Mouse (Mus musculus) forebrain, embryonic 11.5 days (tissue): ENCODE results near the gene Dmbx1. TPM values are rescaled to one million over a fixed set of nuclear protein-coding genes. Genes with fewer than 3 reads are reported as not detected.

ENCODE experiments used
- ATAC-seq: fragments of 200-750 bp; cut with Nextera tagmentation; replicated peaks from 2 replicates; pipeline ENCODE4 v1.8.0; 2017; ENCODE audit warnings: moderate TSS enrichment; ENCODE audit not compliant: low FRiP score
- DNase-seq: peaks from one replicate; pipeline ENCODE4 v3.0.0-alpha.2; 2017; ENCODE audit warnings: low spot score
- H3K27ac ChIP-seq: fragments of 300-500 bp; sonication (generic); 2 replicates; pipeline ENCODE4 v1.5.1; 2014; ENCODE audit warnings: low read depth, low read length
- H3K27me3 ChIP-seq: fragments of 300-500 bp; sonication (generic); 2 replicates; pipeline ENCODE4 v1.6.1; 2014; ENCODE audit warnings: mild to moderate bottlenecking, low read length, mixed read lengths; ENCODE audit not compliant: control insufficient read depth, insufficient read depth
- H3K36me3 ChIP-seq: fragments of 300-500 bp; sonication (generic); 2 replicates; pipeline ENCODE4 v1.6.1; 2014; ENCODE audit warnings: mild to moderate bottlenecking, low read length, moderate library complexity, mixed read lengths; ENCODE audit not compliant: control insufficient read depth, insufficient read depth
- H3K4me1 ChIP-seq: fragments of 300-500 bp; sonication (generic); replicated peaks from 2 replicates; pipeline ENCODE4 v1.6.1; 2014; ENCODE audit warnings: low read length, mixed read lengths; ENCODE audit not compliant: control insufficient read depth, insufficient read depth
- H3K4me2 ChIP-seq: fragments of 300-500 bp; sonication (generic); 2 replicates; pipeline ENCODE4 v1.6.1; 2014; ENCODE audit warnings: low read depth, mild to moderate bottlenecking, low read length, moderate library complexity, mixed read lengths; ENCODE audit not compliant: severe bottlenecking
- H3K4me3 ChIP-seq: fragments of 300-500 bp; sonication (generic); 2 replicates; pipeline ENCODE4 v1.5.1; 2014; ENCODE audit warnings: low read depth, low read length
- H3K9ac ChIP-seq: fragments of 300-500 bp; sonication (generic); 2 replicates; pipeline ENCODE4 v1.6.1; 2014; ENCODE audit warnings: low read length
- H3K9me3 ChIP-seq: fragments of 300-500 bp; sonication (generic); 2 replicates; pipeline ENCODE4 v1.6.1; 2016; ENCODE audit warnings: low read length, mixed read lengths; ENCODE audit not compliant: control insufficient read depth
- WGBS: fragments of 180-500 bp; shearing (Covaris S2); extraction: QIAGEN DNeasy Blood & Tissue Kit; methylation state at CpG from one replicate; pipeline ENCODE4 v1.1.7; 2014; 5-methylcytosine and 5-hydroxymethylcytosine counted together
- polyA plus RNA-seq: library from polyadenylated mRNA; unstranded; fragments of >200 nt; fragmentation: Nextera tagmentation; extraction: Ambion mirVana; gene quantifications from 2 replicates; pipeline ENCODE4 v1.2.1, GENCODE M21; 2014

Dmbx1 gene
- polyA plus RNA-seq, 1 experiment from 2014 or later: 0.35 TPM

DNA sequence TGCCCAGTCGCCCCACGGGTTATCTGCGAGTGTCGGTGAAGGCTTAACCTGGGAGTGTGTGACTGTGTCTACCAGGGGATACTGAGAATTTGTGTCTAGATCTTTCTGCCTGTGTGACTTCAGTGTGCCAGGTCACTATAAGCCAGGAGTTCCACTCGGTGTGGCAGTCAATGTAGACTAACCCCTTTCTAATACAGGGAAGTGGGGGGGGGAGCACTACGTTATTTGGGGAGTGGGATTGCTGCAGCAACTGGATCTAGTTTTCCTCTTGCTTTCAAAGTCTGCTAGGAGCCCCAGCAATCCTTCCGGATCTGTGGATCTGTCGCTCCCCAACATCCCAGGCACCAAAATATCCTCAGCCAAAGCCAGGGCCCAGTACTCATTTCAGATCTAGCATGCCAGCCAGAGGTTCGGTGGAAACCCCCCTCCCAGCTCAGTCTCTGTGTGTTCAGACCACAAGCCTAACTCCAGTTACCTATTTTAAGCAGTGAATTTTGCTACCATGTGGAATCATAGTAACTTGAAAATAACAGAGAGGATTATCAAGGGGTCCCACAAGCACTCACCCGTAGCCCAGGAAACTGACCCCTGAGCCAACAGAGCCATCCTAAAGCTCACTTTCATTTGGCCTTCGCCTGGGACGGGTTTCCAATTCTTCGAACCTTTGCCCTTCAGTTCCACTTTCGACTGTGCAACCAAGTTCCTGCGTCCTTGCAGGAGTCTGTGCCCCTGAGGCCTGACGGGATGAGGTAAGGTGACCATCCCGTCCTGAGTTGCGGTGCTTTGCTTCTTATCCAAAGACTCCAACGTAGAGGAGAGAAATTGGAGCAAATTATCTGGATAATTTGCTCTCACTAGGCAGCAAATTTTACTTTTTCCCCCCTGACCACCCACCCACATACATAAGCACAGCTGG is 2.4 kb downstream of the Dmbx1 start:
- 2% methylated on average over 19 of the region's 19 CpGs for WGBS

DNA sequence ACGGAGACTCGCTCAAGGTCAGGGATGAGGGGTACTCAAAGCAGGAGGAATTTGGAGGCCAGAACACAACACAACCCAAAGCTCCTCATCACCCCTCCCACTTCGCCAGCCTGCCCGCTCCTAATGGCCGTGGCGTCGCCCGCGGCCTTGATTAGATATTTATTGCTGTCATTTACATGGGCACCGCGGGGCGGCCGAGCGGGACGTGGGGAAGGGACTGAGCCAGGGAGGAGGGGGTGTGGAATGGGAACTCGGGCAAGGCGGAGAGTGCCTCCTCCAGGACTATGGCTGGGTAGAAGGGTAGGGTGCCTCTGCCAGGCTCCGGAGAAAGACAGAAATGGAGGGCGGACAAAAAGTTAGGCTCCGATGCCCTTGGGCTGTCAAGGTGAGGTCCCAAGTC is 3.1 kb downstream of the Dmbx1 start:
- Histone ChIP-seq H3K4me2 (no peak overlapping the region), H3K9me3 (no peaks in the 10 kb centered on the region), H3K4me3 (no peak overlapping the region), H3K27me3 (peaks cover 95% of the 10 kb centered on the region), H3K27ac (no peak overlapping the region), H3K9ac (no peak overlapping the region), H3K4me1 (peaks cover 10% of the 10 kb centered on the region), H3K36me3 (no peaks in the 10 kb centered on the region)
- WGBS: under 1% methylated on average over 20 of the region's 20 CpGs
- DNase-seq (peak; percentile 67), ATAC-seq (no peak)

More for the DNA sequence above, 2.4 kb downstream of the Dmbx1 start:
- no peak for DNase-seq
- Histone ChIP-seq H3K27me3 (peaks cover 95% of the 10 kb centered on the region), H3K4me2 (no peak overlapping the region), H3K27ac (no peak overlapping the region), H3K36me3 (no peaks in the 10 kb centered on the region), H3K9ac (no peak overlapping the region), H3K4me3 (no peak overlapping the region), H3K4me1 (peaks cover 10% of the 10 kb centered on the region), H3K9me3 (no peaks in the 10 kb centered on the region)
- no peak for ATAC-seq

DNA sequence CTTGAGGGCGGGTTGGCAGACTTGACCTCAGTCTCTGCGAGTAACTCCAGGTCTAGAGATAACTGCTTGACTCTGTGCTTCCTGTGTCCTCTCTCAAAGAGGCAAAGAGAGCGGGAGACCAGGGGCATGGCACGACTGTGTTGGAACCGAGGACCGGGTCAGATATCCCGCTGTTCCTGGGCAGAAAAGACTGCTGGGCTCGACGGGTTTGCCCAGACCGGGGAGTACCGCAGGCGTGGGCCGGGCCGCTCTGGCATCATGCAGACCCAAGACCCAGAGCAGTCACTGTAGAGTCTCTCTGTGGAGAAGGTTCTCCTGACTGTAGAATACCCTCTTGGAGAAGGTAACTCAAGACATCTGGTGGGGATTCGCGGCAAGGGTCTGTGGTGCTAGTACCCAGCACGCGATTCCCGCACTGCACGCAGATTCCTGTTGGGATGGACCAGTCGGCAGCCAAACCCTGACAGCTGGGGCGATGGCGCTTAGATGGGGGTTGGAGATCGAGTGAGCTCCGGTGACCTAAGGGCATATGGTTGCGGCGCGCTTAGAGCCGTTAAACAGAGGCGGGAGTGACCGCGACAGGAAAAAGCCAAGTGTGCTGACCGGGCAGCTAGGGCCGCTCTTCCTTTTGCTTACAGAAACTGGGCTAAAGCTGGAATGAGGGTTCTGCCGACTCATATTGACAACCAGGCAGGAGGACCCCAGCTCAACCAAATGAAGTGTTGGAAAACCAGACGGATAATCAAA is 3.7 kb downstream of the Dmbx1 start:
- H3K9me3 ChIP-seq: no peaks in the 10 kb centered on the region
- no peak overlapping the region for H3K27ac ChIP-seq
- no peak overlapping the region for H3K9ac ChIP-seq
- DNase-seq (peak; percentile 73), ATAC-seq (no peak)
- no peaks in the 10 kb centered on the region for H3K36me3 ChIP-seq
- no peak overlapping the region for H3K4me3 ChIP-seq
- H3K4me2 ChIP-seq: no peak overlapping the region
- H3K4me1 ChIP-seq: peaks cover 10% of the 10 kb centered on the region
- H3K27me3 ChIP-seq: peaks cover 94% of the 10 kb centered on the region
- under 1% methylated on average over 36 of the region's 36 CpGs for WGBS

DNA sequence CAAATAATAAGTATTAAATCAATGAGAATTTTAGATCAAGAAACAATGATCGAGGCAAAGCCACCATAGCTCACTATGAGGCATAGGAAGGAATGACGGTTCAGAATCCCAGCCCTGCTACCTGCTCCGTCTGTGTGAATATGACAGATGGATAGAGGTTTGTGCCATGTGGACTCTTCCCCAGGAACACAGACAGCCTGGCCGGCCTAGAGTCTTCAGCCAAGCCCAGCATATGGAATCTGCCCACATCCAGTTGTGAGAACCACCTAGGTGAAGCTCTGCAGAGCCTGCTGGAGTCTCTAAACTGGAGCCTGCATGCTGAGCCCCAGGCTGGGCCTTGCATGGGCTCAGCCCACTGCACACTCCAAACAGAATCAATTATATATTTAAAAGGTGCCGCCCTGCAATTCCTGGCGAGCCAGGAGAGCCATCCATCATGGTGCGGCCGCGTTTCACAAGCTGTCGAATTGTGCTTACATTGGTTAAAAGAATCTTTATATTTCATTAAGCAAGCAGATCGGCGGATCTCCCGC is 8.1 kb downstream of the Dmbx1 start:
- H3K9me3 ChIP-seq: no peaks in the 10 kb centered on the region
- H3K4me3 ChIP-seq: no peak overlapping the region
- DNase-seq: no peak
- H3K27me3 ChIP-seq: peaks cover 80% of the 10 kb centered on the region
- no peak overlapping the region for H3K27ac ChIP-seq
- H3K4me1 ChIP-seq: peaks cover 7% of the 10 kb centered on the region
- WGBS: 56% methylated on average over 13 of the region's 13 CpGs
- H3K4me2 ChIP-seq: no peak overlapping the region
- H3K36me3 ChIP-seq: no peaks in the 10 kb centered on the region
- H3K9ac ChIP-seq: no peak overlapping the region
- ATAC-seq: no peak

DNA sequence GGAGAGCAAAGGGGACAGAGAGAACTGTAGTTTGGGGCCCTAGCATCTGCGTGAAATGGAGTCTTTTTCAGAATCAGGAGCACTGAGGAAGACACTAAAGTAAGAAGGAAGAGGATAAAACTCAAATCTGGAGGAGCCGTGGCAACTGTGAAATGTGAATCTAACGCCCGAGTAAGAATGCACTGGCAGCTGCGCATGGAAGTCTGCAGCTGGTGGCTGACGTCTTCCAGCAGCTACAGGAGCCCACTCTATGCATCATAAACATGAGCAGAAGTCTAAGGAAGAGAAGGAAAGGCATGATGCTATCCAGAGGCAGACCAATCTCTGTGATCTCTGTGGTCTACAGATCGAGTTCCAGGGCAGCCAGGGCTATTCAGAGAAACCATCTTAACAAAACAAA is 12.1 kb downstream of the Dmbx1 start:
- WGBS: 77% methylated on average over 7 of the region's 7 CpGs
- DNase-seq (no peak), ATAC-seq (no peak)
- H3K27me3 ChIP-seq: peaks cover 42% of the 10 kb centered on the region
- no peak overlapping the region for H3K27ac ChIP-seq
- H3K4me1 ChIP-seq: no peaks in the 10 kb centered on the region
- H3K4me3 ChIP-seq: no peak overlapping the region
- no peaks in the 10 kb centered on the region for H3K9me3 ChIP-seq
- no peak overlapping the region for H3K9ac ChIP-seq
- H3K36me3 ChIP-seq: no peaks in the 10 kb centered on the region
- no peak overlapping the region for H3K4me2 ChIP-seq

DNA sequence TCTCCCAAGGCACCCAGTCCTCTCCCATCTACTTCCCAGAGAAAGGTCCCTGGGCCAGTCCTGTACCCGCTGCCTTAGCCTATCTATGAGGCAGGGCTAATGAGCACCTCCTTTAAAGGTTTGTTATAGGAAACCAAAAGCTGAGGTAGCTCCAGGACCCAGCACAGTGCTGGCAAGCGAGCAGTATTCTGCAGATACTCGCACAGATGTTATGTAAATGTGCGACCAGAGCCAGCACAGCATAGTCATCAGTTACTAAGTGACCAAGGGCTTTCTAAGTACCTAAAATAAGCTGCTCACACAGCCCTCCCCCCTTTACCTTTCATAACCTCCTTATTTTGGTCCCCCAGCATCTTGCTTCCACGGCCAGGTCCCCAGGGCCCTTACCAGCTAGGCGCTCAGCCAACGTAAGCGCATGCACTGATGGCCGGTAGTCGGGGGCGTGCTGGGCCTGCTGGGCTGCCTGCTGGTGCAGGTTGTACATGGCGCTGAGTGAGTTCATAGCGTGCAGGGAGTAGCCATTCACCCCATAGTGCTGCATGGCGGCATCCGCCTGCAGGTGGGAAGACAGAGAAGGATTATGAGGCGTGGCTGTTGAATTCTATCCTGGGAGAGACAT is 16.4 kb downstream of the Dmbx1 start:
- ATAC-seq (no peak), DNase-seq (no peak)
- Histone ChIP-seq H3K27ac (no peak overlapping the region), H3K27me3 (peaks cover 17% of the 10 kb centered on the region; the same call in 1 of the 2 replicates), H3K4me3 (no peak overlapping the region), H3K9me3 (no peaks in the 10 kb centered on the region), H3K36me3 (no peaks in the 10 kb centered on the region), H3K9ac (no peak overlapping the region), H3K4me1 (no peaks in the 10 kb centered on the region), H3K4me2 (no peak overlapping the region)
- 79% methylated on average over 16 of the region's 16 CpGs for WGBS

DNA sequence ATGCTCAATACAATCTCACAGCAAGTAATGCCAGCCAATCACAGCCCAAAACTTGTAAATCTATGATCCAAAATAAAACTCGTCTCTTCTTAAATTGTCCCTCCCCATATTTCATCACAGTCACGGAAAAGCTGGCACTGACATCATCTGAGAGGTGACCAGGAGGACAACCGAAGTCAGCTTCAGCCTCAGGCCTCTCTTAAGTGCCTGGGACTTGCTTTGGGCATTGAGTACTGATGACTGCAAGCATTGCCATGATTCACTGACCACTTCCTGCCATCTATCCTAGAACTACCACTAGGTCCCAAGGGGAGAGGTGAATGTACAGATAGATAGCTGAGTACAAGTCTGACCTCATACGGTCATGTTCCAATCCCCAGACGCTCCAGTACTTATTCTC is 17.0 kb downstream of the Dmbx1 start:
- no peak overlapping the region for H3K4me3 ChIP-seq
- 89% methylated on average over 5 of the region's 5 CpGs for WGBS
- H3K4me1 ChIP-seq: no peaks in the 10 kb centered on the region
- H3K9ac ChIP-seq: no peak overlapping the region
- H3K36me3 ChIP-seq: no peaks in the 10 kb centered on the region
- no peak overlapping the region for H3K4me2 ChIP-seq
- no peaks in the 10 kb centered on the region for H3K9me3 ChIP-seq
- ATAC-seq (no peak), DNase-seq (no peak)
- peaks cover 19% of the 10 kb centered on the region for H3K27me3 ChIP-seq
- no peak overlapping the region for H3K27ac ChIP-seq

DNA sequence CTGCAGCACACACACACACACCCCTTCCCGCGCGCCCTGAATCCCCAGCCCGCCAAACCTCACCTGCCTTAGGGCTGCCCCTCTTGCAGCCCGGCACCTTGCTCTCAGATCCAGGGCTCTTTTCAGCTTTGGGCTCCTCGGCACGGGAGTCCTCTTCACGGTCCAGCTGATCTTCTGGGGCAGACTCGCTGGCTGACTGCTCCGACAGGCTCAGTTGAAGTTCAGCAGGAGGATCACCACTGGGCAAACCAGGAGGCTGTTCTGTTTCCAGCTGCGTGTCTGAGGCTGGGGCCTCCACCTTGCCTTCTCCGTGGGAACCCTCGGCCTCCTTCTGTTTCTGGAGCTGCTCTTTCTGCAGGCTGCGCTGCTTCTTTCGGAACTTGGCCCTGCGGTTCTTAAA is 19.8 kb downstream of the Dmbx1 start:
- H3K4me1 ChIP-seq: no peaks in the 10 kb centered on the region
- H3K9ac ChIP-seq: no peak overlapping the region
- DNase-seq (no peak), ATAC-seq (no peak)
- H3K36me3 ChIP-seq: no peaks in the 10 kb centered on the region
- no peak overlapping the region for H3K4me3 ChIP-seq
- no peaks in the 10 kb centered on the region for H3K9me3 ChIP-seq
- no peak overlapping the region for H3K27ac ChIP-seq
- WGBS: 81% methylated on average over 16 of the region's 16 CpGs
- H3K4me2 ChIP-seq: no peak overlapping the region
- peaks cover 21% of the 10 kb centered on the region for H3K27me3 ChIP-seq
